Mouse (Mus musculus) G1E-ER4 (cell line): ENCODE measurements around the gene Nme1. TPM values are rescaled to one million over a fixed set of nuclear protein-coding genes. Genes with fewer than 3 reads are reported as not detected.

Experiments used
- GATA1 ChIP-seq: IDR thresholded peaks from one replicate; pipeline ENCODE4 v1.8.0; 2012; ENCODE audit warnings: low read length, inconsistent platforms
- polyA plus RNA-seq: library from polyadenylated mRNA; stranded (reverse); fragments of >175 nt; gene quantifications from 2 replicates; pipeline ENCODE4 v1.2.3, GENCODE M21; 2012

Nme1 gene
- polyA plus RNA-seq, 1 experiment: 7.2 TPM

DNA sequence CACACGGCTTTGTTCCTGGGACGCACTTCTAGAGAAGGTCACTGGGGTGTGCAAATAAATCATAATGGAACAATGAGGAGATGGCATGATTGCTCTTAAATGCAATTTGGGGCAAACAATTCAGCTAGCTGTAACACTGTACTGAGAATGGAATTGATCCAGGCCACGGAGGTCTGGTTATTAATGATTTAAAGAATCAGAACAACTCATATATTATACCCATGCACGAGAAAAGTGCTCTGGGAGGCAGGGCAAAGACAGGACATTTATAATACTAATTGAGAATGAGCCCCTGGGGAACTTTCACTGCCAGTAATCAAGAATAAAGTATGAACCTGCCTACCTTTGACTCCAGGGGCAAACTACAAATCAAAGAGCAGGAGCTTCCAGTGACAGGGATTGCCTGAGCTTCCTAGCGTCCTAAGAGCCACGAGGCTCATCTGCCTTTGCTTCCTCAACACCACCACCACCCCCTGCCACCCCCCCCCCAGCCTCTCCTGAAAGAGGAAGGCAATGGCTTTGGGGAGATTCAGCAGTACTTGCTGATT lies 11.3 kb upstream of the Nme1 start:
- TF ChIP-seq GATA1: no peak

DNA sequence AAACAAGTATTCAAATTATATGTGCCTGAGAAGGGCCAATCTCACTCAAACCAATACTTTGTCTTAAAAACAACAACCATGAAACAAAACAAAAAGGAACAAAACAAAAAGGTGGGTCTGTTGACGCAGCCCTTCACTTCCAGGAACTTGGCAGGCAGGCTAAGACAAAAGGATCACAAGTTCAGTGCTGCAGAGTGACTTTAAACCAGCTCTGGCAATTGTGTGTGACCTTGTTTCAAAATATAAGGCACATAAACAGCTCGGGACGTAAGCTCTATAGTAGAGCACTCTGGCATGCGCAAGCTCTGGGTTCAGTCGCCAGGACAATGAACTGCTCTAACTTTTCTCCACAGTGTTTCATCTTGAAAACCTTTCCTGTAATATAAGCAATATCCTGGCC lies 4.6 kb upstream of the Nme1 start:
- TF ChIP-seq GATA1: no peak

DNA sequence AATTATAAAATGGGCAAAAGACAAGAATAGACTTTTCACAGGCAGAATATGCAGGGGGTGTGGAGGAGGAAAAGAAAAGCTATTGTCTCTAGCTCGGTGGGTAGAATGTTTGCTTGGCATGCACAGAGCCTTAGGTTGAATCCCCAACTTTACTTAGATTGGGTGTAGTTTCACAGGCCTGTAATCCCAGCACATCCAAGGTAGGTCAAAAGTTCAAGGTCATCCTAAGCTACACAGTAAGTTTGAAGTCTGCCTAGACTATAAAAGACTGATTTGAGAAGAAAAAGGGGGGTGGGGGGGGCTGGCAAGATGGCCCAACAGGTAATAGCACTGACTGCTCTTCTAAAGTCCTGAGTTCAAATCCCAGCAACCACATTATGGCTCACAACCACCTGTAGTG lies 1.5 kb upstream of the Nme1 start:
- no peak for TF ChIP-seq GATA1

DNA sequence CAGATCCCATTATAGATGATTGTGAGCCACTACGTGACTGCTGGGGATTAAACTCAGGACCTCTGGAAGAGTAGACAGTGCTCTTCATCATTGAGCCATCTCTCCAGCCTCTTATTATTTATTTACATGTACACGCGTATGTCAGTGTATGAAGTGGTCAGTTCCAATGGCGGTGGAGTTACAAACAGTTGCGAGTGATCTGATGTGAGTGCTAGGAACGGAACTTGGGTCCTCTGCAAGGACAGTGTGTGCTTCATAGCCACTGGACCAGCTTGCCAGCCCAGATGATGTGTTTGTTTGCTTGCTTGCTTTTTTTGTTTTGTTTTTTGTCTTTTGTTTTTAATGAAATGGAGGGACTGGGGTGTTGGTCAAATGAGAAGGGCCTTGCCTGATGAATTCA lies 850 bp upstream of the Nme1 start:
- no peak for TF ChIP-seq GATA1

GRCm38 (mm10) chr11:93968848-93969128 lies 467 bp upstream of the Nme1 start:
- no peak for TF ChIP-seq GATA1

- TF ChIP-seq GATA1: no peak
Measured at GRCm38 (mm10) chr11:93967381-93967780, 940 bp downstream of the Nme1 start.

GRCm38 (mm10) chr11:93965391-93965790 lies 2.9 kb downstream of the Nme1 start:
- TF ChIP-seq GATA1: no peak

GRCm38 (mm10) chr11:93963013-93963412 lies 5.3 kb downstream of the Nme1 start:
- TF ChIP-seq GATA1: no peak

DNA sequence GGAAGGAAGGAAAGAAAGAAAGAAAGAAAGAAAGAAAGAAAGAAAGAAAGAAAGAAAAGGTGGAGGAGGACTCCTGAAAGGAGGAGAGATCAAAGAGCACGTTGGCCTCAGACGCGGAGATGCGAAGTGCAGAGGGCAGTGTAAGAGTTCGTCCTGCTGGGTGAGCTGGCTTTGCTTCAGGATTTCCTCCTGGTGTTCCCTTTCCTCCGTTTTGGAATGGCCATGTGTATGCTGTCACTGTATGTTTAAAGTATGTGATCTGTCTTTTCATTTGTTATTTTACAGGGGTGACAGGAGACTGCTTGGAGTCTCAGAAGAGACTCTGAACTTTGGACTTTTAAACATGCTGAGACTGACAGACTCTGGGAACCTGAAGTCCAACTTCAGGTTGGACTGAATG lies 6.8 kb downstream of the Nme1 start:
- TF ChIP-seq GATA1: no peak

GRCm38 (mm10) chr11:93957746-93958145 lies 10.6 kb downstream of the Nme1 start:
- no peak for TF ChIP-seq GATA1

DNA sequence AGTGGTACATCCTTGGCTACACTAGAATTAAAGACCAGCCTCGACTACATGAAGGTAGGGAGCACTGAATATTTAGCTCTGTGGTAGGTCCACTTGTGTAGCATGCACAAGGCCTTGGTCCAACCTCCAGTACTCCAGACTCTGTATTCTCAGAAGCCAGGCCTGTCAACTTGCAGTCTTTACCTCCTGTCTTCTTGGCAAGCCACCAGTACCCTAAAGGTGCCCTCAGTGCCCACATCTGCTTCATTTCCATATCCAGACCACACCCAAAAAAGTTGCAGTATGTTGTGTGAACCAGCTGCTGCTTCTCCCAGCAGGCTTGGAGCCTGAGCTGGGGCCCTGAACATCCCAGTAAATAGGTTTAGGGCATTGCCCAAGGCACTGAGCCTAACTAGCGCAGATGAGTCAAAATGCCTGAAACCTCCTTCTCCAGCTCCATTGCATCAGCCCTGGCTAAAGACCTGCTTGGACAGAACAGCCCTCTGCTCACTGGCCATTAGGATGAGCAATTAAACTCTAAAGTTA lies 11.2 kb downstream of the Nme1 start:
- no peak for TF ChIP-seq GATA1

DNA sequence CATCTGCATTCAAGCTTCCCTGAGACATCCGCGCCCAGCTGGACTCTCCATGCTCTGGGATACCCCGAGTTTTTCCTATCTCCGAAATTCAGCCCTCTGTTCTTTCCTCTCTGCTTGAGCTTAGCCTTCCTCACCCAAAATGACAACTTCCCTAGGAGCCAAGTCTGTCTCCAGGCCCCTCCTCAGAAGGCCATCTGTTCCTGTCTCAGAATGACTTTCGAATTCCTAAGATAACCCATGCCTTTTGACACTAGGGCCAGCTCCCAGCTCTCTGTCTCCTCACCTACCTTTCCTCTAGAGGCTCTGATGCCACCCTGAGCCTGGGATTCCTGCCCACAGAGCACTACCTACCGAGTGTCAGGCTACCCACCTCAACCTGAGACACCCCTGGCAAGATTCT lies 12.2 kb downstream of the Nme1 start, which contains the start of gene Nme2:
Gene Nme2 (minus strand): TSS at position 101 of the 400 bp plus-strand sequence.
- TF ChIP-seq GATA1: no peak

DNA sequence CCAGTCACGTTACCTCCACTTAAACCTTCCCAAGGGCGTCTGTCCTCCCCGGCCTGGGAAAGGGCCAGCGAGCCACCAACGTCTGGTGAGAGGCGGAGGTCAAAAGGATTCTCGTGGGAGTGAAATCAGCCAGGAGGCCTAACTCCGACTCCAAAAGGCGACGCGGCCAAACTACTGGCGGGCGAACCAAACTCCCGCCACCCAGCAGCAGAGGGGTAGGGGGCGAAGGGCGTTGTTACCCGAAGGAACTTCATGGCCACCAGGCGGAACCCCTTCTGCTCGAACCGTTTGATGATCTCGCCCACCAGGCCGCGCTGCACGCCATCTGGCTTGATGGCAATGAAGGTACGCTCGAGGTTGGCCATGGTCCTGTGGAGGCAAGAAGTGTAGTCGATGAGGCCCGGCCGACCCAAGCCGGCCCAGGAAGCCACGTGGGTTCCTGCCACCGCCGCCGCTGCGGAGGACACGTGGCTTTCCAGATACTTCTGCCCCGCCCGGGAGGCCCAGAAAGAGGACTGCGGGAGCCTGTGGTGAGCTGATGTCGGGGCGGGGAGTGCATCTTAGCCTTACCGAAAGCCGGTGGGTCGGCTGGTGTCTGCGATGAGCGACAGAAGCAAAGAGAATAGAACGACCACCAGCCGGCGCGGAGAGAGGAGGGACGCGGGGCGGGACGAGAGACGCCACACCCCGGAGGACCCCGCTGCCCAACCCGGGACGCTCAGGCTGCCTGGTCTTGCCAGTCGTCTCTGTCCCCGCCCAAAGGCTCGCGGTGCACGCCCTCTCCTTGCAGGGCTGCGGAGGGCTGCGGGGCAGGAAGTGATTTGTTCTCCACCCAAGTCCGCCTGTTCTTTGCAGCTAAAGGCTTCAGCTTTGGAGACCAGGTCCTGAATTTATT lies 12.8 kb downstream of the Nme1 start:
- TF ChIP-seq GATA1: no peak

- no peak for TF ChIP-seq GATA1
Measured at GRCm38 (mm10) chr11:93954738-93955255, 13.5 kb downstream of the Nme1 start.

- TF ChIP-seq GATA1: no peak
Measured at GRCm38 (mm10) chr11:93952376-93952775, 15.9 kb downstream of the Nme1 start.

DNA sequence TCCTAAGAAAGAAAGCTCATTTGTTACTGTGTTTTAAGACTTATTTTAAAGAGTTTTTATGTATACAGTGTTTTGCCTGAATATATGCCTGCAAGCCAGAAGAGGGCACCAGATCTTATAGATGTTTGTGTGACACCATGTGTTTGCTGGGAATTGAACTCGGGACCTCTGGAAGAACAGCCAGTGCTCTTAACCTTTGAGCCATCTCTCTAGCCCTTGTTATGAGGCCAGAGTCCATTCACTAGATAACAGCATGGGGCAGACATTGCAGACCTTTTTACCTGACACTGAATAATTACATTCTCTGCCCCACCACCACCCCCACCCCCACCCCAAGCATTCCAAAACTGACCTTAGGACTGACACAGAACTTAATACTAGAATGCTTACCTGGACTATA lies 18.3 kb downstream of the Nme1 start:
- no peak for TF ChIP-seq GATA1
